Mouse (Mus musculus): ENCODE measurements around the gene Ccdc91.

Ccdc91 gene

GRCm38 (mm10) chr6:147573137-147573536 is 97.5 kb downstream of the Ccdc91 start:
- DNase-seq (ENCODE audit: low spot score in 2 of 2) = no peak

- DNase-seq (ENCODE audit: low spot score in 2 of 2) = no peak
These were observed 99.0 kb downstream of the Ccdc91 start for GRCm38 (mm10) chr6:147574454-147575182.

GRCm38 (mm10) chr6:147575183-147575784 is 99.7 kb downstream of the Ccdc91 start:
- DNase-seq (ENCODE audit: low spot score in 2 of 2) = no peak

GRCm38 (mm10) chr6:147587675-147588074 is 112.0 kb downstream of the Ccdc91 start:
- DNase-seq (ENCODE audit: low spot score in 2 of 2) = no peak

GRCm38 (mm10) chr6:147606666-147607065 is 131.0 kb downstream of the Ccdc91 start:
- DNase-seq (ENCODE audit: low spot score in 2 of 2) = no peak

- no peak for DNase-seq (ENCODE audit: low spot score in 2 of 2)
These were observed 132.0 kb downstream of the Ccdc91 start for GRCm38 (mm10) chr6:147607613-147608012.

- DNase-seq (ENCODE audit: low spot score in 2 of 2) = no peak
These were observed 139.7 kb downstream of the Ccdc91 start for GRCm38 (mm10) chr6:147615306-147615705.

GRCm38 (mm10) chr6:147623142-147623541 is 147.5 kb downstream of the Ccdc91 start:
- no peak for DNase-seq (ENCODE audit: low spot score in 2 of 2)

- no peak for DNase-seq (ENCODE audit: low spot score in 2 of 2)
These were observed 160.8 kb downstream of the Ccdc91 start for GRCm38 (mm10) chr6:147636464-147636863.

GRCm38 (mm10) chr6:147643875-147644274 is 168.2 kb downstream of the Ccdc91 start:
- no peak for DNase-seq (ENCODE audit: low spot score in 2 of 2)

- no peak for DNase-seq (ENCODE audit: low spot score in 2 of 2)
These were observed 168.8 kb downstream of the Ccdc91 start for GRCm38 (mm10) chr6:147644391-147644790.

GRCm38 (mm10) chr6:147646401-147646968 is 170.9 kb downstream of the Ccdc91 start:
- DNase-seq (ENCODE audit: low spot score in 2 of 2) = no peak

- DNase-seq (ENCODE audit: low spot score in 2 of 2) = no peak
These were observed 182.4 kb downstream of the Ccdc91 start for GRCm38 (mm10) chr6:147658025-147658424.

- DNase-seq (ENCODE audit: low spot score in 2 of 2) = no peak
These were observed 185.1 kb downstream of the Ccdc91 start for GRCm38 (mm10) chr6:147660718-147661117.

- no peak for DNase-seq (ENCODE audit: low spot score in 2 of 2)
These were observed 186.2 kb downstream of the Ccdc91 start for GRCm38 (mm10) chr6:147661841-147662240.

- DNase-seq (ENCODE audit: low spot score in 2 of 2) = no peak
These were observed 187.0 kb downstream of the Ccdc91 start for GRCm38 (mm10) chr6:147662610-147663009.

GRCm38 (mm10) chr6:147664339-147664738 is 188.7 kb downstream of the Ccdc91 start:
- DNase-seq (ENCODE audit: low spot score in 2 of 2) = no peak

GRCm38 (mm10) chr6:147671366-147671765 is 195.7 kb downstream of the Ccdc91 start:
- DNase-seq (ENCODE audit: low spot score in 2 of 2) = no peak

GRCm38 (mm10) chr6:147672481-147672880 is 196.9 kb downstream of the Ccdc91 start:
- DNase-seq (ENCODE audit: low spot score in 2 of 2) = no peak

GRCm38 (mm10) chr6:147675022-147675733 is 199.6 kb downstream of the Ccdc91 start:
- DNase-seq (ENCODE audit: low spot score in 2 of 2) = no peak

- no peak for DNase-seq (ENCODE audit: low spot score in 2 of 2)
These were observed 200.6 kb downstream of the Ccdc91 start for GRCm38 (mm10) chr6:147676214-147676613.

Data from urinary bladder, postnatal 4 days (tissue).